Mouse (Mus musculus) brown adipose tissue, adult 24 weeks (tissue): ENCODE results near the gene Mrpl58. TPM values are rescaled to one million over a fixed set of nuclear protein-coding genes. Genes with fewer than 3 reads are reported as not detected.

Experiments used
- H3K27ac ChIP-seq: fragments of 200-500 bp; replicated peaks from 2 replicates; pipeline ENCODE4 v1.5.1; 2012; ENCODE audit warnings: low read depth, mild to moderate bottlenecking, low read length
- H3K4me1 ChIP-seq: fragments of 200-500 bp; 2 replicates; pipeline ENCODE4 v1.6.1; 2012; ENCODE audit warnings: low read length, mixed read lengths; ENCODE audit not compliant: control insufficient read depth, insufficient read depth, insufficient read length
- H3K4me3 ChIP-seq: fragments of 200-500 bp; 2 replicates; pipeline ENCODE4 v1.5.1; 2012; ENCODE audit warnings: low read depth, mild to moderate bottlenecking, low read length, moderate library complexity; ENCODE audit not compliant: insufficient read depth
- polyA plus RNA-seq: library from polyadenylated mRNA; stranded (reverse); fragments of >200 nt; gene quantifications from 2 replicates; pipeline ENCODE4 v1.2.4, GENCODE M21; 2012; ENCODE audit not compliant: missing spikeins, insufficient read depth, insufficient read length

Mrpl58 gene
- polyA plus RNA-seq, 1 experiment, result 129 TPM

DNA sequence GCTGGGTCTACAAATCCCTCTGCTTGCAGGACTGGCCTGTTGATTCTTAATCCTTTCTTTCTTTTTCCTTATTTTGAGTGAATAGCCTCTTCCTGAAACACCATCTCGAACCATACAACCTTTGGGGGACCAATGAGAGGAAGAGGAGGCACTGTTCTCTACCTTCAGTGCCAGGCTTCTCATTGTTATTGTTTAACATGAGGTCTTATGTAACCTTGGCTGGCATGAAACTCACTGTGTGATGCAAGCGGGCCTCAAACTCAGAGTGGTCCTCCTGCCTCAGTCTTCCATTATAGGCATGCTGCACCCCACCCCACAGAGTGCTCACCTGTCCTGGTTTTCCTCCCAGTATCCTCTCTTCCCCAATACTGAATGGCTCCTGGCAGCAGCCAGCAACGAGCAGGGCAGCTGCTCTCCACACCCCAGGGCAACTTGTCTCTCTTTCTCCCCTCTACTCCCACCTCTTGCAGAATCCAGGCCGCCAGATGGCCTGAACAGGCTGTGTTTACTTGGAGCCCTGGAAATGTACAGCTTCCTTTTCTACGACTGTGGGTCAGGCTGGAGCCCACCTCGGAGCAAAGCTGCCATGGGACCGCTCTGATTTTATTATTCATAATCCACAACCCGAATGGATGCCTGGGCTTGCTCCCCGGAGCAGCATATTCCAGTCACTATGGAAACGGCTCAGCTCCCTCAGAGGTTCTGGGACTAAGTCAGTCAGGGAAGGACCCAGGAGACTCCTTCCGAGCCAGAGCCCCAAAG, 2.7 kb upstream of the Mrpl58 start:
- Histone ChIP-seq H3K27ac (no peak overlapping the region), H3K4me3 (no peak overlapping the region), H3K4me1 (peaks cover 2% of the 10 kb centered on the region; the same call in 1 of the 2 replicates)

DNA sequence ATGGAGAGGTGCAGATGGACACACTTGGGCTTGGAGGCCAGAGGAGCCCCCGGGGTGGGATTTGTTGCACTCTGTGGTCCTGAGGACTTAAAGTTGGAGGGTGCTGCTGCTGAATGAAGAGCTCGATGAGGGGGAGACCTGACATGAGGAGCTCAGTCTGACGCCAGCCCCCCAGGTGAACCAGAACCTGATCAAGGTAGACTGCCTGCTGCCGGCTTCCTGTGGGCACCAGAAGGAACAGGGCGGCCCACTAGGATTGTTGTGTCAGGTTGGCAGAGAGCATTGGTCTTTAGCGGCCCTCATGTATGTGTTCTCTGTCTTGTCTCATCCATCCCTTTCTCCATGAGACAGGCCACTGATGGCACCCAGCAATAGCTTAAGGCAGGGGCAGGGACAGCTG, 2.2 kb downstream of the Mrpl58 start:
- H3K4me1 ChIP-seq, result no peaks in the 10 kb centered on the region
- H3K27ac ChIP-seq, result no peak overlapping the region
- no peak overlapping the region for H3K4me3 ChIP-seq

DNA sequence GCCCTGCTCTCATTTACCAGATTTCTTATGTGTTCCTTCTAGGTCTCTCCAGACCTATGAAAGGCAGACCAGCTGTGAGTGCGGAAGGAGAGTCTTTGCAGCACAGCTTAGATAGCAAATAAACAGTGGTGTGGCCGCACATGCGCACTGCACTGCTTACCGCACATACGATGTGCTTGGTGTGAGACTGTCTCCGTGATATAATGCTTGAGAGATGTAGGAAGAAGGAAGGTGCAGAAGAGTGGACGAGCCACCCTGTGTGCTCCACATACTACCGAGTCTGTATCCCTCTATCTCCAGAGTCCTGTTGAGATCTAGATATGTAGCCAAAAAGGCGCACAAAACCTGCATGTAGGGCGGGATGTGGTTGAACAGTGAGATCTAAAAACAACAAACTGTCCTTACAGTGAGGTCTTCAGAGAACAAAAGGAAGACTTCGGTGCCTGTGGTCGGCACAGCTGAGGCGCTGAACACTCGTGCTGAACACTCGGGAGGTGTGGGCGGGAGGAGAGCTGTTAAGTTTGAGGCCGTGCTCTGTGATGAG, 3.4 kb downstream of the Mrpl58 start:
- H3K4me1 ChIP-seq, result no peaks in the 10 kb centered on the region
- no peak overlapping the region for H3K27ac ChIP-seq
- H3K4me3 ChIP-seq, result no peak overlapping the region

DNA sequence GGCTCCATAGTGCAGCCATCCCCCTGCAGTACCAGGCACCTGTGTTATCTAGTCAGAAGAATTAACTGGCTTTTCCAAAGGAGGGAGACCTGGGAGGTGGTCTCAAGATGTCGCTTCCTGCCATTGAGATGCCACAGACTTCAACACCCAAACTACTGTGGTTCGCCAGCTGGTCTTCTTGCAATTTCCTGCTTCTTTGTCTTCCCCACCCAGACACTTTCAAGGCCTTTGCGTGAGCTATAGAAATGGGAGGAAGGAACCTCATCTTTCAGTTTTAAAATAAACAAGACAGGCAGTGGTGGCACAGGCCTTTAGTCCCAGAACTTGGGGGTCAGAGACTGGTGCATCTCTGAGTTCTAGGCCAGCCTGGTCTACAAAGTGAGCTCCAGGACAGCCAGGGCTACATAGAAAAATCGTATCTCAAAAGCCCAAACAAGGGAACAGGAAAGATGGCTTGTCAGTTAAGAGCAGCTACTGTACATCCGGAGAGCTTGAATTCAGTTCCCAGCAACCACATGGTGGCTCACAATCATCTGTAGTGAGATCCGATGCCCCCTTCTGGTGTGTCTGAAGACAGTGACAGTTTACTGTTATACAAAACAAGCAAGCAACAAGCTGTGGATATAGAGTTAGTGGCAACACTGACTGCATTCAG, 4.8 kb downstream of the Mrpl58 start:
- no peak overlapping the region for H3K4me3 ChIP-seq
- no peaks in the 10 kb centered on the region for H3K4me1 ChIP-seq
- H3K27ac ChIP-seq, result no peak overlapping the region

DNA sequence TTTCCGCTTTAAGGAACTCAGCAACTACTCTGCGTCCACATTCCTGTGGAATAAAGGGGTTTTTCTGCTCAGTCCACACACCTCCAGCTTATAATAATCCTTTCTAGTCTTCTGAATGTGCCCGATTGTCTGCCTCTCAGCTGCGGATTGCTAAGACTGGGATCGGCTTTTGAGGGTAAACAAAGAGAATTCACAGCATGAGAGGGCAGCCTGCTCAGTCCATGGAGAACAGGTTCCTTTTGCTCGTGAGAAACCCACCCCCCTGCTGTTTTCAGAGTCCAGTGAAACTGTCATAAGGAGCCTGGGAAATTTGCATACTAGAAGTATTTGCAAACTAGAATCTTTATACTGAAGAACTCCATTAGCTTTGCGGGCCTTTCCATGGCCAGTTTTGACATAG, 6.0 kb downstream of the Mrpl58 start:
- Histone ChIP-seq H3K4me3 (no peak overlapping the region), H3K27ac (no peak overlapping the region), H3K4me1 (no peaks in the 10 kb centered on the region)

DNA sequence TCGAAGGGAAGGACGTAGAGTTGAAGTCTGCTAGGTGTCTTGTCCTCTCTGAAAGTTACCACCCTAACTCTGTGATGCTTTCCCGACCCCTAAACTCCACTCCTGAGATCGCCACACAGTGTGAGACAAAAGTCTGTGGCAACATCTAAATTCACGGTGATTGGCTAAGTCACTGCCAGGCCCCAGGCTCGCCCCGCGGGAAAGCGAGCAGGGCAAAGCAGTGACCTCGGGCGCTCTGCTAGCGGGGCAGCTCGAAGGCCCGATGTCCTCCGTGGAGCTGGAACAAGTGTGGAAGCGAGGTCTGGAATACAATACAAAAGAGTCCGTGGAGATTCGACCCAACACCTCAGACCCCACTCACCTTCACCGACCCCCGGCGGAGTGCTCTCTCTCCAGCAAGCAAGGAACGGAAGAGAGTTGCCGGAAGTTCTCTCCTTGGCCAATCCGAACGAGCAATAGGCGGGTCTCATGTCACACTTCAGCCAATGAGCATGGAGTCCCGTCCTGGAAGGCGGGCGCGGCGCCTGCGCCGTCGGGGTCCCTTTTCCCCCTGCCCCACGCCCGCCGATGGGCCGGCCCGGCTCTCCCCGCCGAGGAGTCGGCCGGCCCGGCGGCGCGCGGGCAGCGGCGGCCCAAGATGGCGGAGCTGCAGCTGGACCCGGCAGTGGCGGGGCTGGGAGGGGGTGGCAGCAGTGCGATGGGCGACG, 16.1 kb downstream of the Mrpl58 start, which contains the start of the genes Atp5h and Kctd2:
Gene Atp5h (minus strand): TSS at position 432 of the 707 bp plus-strand sequence.
Gene Kctd2 (plus strand): TSS at position 598 of the 707 bp plus-strand sequence.
- Histone ChIP-seq H3K27ac (peak within 1 kb of the TSS; percentile 92), H3K4me3 (peak within 1 kb of the TSS; percentile 88), H3K4me1 (peaks cover 3% of the 10 kb centered on the region; the same call in 1 of the 2 replicates)

DNA sequence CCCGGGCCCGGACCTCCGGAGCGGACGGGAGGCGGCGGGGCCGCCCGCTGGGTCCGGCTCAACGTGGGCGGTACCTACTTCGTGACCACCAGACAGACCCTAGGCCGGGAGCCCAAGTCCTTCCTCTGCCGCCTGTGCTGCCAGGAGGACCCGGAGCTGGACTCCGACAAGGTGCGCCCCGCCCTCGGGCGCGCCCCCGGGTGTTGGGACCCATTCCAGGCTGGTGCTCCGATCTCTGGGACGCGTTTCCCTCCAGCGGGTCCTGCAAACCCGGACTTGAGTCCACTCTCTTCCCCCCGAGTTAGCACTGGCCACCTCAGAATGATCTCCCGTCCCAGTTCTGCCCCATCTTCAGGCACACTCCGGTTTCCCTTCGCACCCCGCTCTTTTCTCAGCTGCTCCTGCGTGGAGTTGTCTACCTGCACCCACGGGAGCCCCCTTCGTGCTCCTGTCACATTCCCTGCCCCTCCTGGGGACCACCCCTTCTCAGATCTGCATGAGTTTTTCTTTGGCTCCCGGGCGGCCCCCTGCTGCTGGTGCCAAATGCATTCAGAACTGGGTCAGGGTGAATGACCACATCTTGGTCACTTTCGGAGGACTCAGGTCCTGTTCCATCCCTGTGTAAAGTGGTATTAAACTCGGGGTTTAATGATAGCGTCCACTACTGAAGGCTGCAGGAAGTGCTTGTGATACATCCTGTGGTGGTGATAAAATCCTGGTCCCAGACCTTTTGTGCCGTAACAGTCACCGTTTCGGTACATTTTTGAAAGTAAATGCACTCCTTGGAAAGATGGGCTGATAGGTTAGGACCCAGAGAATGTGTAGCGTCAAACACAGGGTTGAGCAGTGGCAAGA, 17.0 kb downstream of the Mrpl58 start:
- Histone ChIP-seq H3K4me3 (peak overlapping the region; percentile 88), H3K4me1 (peaks cover 3% of the 10 kb centered on the region; the same call in 1 of the 2 replicates), H3K27ac (peak overlapping the region; percentile 60)

DNA sequence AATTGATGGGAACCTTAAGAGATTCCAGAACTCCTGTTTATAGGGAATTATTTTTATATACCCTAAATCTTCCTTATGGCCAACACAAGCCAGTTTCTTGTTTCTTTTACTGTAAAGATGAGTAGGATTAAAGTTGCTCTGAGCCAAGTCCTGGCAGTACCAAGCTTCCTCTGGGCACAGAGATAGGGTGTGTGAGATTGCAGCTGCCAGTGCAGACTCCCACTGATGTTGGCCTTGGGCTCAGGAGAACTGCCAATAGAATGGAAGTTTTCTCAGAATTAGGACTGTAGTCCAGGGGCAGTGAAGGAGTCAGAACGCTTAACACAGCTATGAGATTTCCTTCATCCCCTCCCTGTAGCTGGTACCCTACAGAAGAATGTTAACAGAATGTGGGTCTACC, 17.8 kb downstream of the Mrpl58 start:
- no peak overlapping the region for H3K27ac ChIP-seq
- H3K4me1 ChIP-seq, result peaks cover 3% of the 10 kb centered on the region; the same call in 1 of the 2 replicates
- H3K4me3 ChIP-seq, result peak overlapping the region; percentile 3; the same call in 1 of the 2 replicates

DNA sequence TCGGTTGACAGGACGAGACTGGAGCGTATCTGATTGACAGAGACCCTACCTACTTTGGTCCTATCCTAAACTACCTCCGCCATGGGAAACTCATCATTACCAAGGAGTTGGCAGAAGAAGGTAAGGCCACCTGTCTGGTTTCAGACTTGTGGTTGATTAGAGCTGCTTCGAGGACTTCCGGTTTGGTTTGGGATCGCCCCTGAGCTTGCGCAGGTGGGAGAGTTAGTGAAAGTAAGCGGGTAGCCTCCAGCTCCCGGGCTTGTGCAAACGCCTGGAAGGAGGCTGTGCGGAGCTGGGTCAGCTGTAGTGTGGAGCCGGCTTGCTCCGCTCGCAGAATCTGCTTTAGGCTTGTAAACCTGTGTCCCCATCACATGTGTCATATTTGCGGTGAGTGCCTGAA, 18.4 kb downstream of the Mrpl58 start:
- H3K4me1 ChIP-seq, result peaks cover 3% of the 10 kb centered on the region; the same call in 1 of the 2 replicates
- no peak overlapping the region for H3K27ac ChIP-seq
- no peak overlapping the region for H3K4me3 ChIP-seq

DNA sequence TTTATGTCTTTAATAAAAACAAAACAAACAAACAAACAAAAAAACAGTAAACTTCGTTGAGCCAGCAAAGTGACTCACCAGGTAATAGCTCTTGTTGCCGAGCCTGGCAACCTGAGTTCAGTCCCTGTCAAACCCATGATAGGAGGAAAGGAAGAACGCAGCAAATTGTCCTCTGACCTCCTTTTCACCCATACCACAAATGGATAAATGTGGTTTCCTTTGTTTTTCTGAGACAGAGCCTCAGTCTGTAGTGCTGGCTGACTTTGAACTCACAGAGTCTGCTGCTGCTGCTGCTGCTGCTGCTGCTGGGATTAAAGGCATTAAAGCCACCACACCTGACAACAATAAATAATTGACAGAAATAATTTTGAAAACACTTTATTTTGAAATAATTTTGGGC, 19.5 kb downstream of the Mrpl58 start:
- Histone ChIP-seq H3K4me1 (peaks cover 3% of the 10 kb centered on the region; the same call in 1 of the 2 replicates), H3K27ac (no peak overlapping the region), H3K4me3 (no peak overlapping the region)

DNA sequence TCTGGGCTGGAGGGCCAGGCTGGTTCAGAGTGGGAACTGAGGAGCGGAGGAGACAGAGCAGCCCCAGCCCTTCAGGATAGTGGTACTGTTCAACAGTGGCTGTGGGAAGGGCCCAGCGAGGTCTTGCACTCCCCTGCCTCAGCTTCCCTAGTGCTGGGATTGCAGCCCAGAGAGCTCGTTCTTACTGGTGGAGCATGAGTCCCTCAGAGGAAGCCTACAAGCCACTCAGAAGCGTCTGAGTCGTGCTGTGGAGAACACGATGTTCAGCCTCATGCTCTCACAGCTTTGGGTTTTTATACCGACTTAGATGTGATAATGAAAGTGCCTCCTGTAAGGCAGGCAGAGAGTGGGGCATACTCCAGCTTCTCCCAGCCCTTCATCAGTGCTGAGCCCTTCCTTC, 21.1 kb downstream of the Mrpl58 start:
- Histone ChIP-seq H3K4me3 (no peak overlapping the region), H3K4me1 (peaks cover 3% of the 10 kb centered on the region; the same call in 1 of the 2 replicates), H3K27ac (no peak overlapping the region)

DNA sequence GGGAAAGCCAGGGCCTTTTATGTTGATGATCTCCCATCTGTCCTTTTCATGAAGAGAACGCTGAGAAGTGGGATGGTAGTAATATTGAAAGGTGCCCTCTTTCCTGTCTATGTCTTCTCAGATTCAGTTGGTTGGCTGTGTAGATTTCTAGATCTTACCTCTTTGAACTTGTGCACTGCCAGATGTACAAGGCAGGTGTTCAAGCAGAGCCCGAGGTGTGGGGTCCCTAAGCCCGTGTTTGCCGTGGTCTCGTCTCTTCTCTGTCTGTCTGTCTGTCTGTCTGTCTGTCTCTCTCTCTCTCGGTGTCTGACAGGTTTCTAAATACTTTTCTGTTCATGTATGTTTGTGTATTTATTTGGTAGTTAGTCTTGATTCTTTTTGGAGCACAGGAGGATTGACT, 22.1 kb downstream of the Mrpl58 start:
- H3K4me3 ChIP-seq, result no peak overlapping the region

DNA sequence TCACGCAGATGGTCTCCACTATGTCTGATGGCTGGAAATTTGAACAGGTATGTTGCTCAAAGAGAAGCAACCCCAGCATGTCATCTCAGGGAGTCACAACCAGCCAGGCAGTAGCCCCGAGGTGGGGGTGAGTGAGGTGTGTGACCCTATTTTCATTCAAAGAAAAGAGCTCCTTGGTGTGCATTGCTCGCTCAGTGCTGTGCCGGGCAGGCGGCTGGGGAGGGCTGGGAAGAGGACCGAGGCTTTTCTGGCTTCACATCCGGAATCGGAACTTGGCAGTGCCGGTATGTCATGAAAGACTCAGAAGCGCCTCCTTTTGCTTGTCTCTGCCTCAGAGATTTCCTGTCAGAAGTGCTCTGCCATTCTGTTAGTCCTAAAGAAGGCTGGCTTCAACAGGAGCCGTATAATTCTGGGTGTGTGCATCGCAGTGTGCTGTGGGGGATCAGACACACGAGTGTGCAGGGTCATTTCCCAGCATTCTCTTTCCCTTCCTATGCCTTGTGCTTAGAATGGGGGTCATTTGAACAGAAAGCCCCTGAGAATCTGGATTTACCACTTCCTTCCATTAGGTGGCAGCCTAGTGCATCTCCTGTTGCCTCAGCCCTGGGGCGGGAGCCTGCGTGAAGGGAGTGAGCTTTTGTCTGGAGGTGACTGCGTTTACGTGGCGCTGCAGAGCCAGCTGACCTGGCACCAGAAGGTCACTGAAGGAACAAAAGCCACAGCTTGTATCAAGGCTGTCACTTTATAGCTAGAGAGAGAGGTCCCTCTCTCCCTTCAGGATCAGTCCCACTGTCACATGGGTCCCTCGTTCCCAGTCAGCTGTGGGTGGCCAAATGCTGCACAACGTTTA, 24.2 kb downstream of the Mrpl58 start:
- peak overlapping the region; percentile 57 for H3K27ac ChIP-seq
- H3K4me1 ChIP-seq, result no peaks in the 10 kb centered on the region
- H3K4me3 ChIP-seq, result peak overlapping the region; percentile 45

More for the DNA sequence above, 22.1 kb downstream of the Mrpl58 start:
- Histone ChIP-seq H3K27ac (no peak overlapping the region), H3K4me1 (peaks cover 3% of the 10 kb centered on the region; the same call in 1 of the 2 replicates)
